Mouse (Mus musculus) liver, embryonic 15.5 days (tissue): ENCODE results near the gene Pes1. TPM values are rescaled to one million over a fixed set of nuclear protein-coding genes. Genes with fewer than 3 reads are reported as not detected.
"Not testable (repeated sequence)": the region's sequence is repeated elsewhere in the genome, so short reads cannot be mapped to it uniquely, and the experiment has no call there.

Source experiments
- ATAC-seq: fragments of 200-750 bp; cut with Nextera tagmentation; 2 replicates; pipeline ENCODE4 v1.8.0; 2017; ENCODE audit warnings: moderate number of reproducible peaks, mild to moderate bottlenecking, moderate library complexity; ENCODE audit not compliant: insufficient read depth
- H3K27ac ChIP-seq: fragments of 300-500 bp; sonication (generic); replicated peaks from 2 replicates; pipeline ENCODE4 v1.5.1; 2015; ENCODE audit warnings: mild to moderate bottlenecking, inconsistent platforms
- H3K27me3 ChIP-seq: fragments of 300-500 bp; sonication (generic); 2 replicates; pipeline ENCODE4 v1.6.1; 2015; ENCODE audit warnings: mild to moderate bottlenecking, inconsistent platforms
- H3K36me3 ChIP-seq: fragments of 300-500 bp; sonication (generic); replicated peaks from 2 replicates; pipeline ENCODE4 v1.6.1; 2015; ENCODE audit warnings: moderate library complexity, mild to moderate bottlenecking, inconsistent platforms
- H3K4me1 ChIP-seq: fragments of 300-500 bp; sonication (generic); replicated peaks from 2 replicates; pipeline ENCODE4 v1.6.1; 2015; ENCODE audit warnings: inconsistent platforms
- H3K4me2 ChIP-seq: fragments of 300-500 bp; sonication (generic); 2 replicates; pipeline ENCODE4 v1.6.1; 2015; ENCODE audit warnings: moderate library complexity, mild to moderate bottlenecking, inconsistent platforms
- H3K4me3 ChIP-seq: fragments of 300-500 bp; sonication (generic); replicated peaks from 2 replicates; pipeline ENCODE4 v1.5.1; 2015; ENCODE audit warnings: mild to moderate bottlenecking, inconsistent platforms
- H3K9ac ChIP-seq: fragments of 300-500 bp; sonication (generic); 2 replicates; pipeline ENCODE4 v1.6.1; 2015; ENCODE audit warnings: moderate library complexity, mild to moderate bottlenecking, inconsistent platforms
- H3K9me3 ChIP-seq: fragments of 300-500 bp; sonication (generic); replicated peaks from 2 replicates; pipeline ENCODE4 v1.6.1; 2016; ENCODE audit warnings: inconsistent platforms
- WGBS: fragments of 180-500 bp; shearing (Covaris S2); methylation state at CpG from one replicate; pipeline ENCODE4 v1.1.7; 2015; ENCODE audit warnings: mixed read lengths; ENCODE audit not compliant: insufficient replicate concordance; 5-methylcytosine and 5-hydroxymethylcytosine counted together
- polyA plus RNA-seq: library from polyadenylated mRNA; unstranded; fragments of >200 nt; fragmentation: Nextera tagmentation; extraction: Ambion mirVana; gene quantifications from 2 replicates; pipeline ENCODE4 v1.2.1, GENCODE M21; 2015

The Pes1 gene
- polyA plus RNA-seq, 1 experiment from 2014 or later: 37.2 TPM

DNA sequence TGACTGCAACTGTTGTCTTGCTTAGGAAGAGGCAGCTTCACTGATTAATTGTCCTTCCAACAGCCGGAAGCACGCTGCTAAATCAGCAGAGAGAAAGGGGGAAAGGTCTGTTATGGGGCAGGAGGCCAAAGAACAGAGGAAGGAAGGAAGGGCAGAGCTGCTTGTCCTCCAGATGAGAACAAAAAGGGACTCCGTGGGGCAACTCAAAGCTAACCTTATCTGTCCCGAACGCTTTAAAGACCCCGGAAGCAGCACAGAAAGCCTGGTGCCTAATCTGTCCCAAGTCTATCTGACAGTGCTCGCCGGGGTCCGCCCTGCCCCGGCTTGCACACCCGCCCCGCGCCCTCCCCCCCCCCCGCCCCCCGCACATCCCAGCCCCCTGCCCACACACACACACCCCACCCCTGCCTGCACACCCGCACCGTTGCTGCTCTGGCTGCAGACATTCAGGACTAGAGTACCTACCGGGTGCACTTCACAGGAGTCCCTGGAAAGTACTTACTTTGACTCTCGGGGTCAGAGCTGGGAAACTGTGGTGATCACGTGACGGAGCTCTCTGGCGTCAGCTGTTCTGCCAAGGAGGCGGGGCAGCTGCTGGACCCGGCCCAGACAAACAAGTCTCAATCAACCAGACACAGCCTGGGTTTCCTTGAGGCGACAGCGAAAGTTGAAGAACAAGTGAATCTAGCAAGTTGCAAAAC lies 32.1 kb upstream of the Pes1 start, which contains the start of gene Tcn2:
TSS of gene Tcn2 (minus strand) at position 649 of the 701 bp plus-strand sequence.
- no peak within 1 kb of the TSS; the same call in 1 of the 2 replicates for H3K27ac ChIP-seq
- peak within 1 kb of the TSS; percentile 69 for H3K4me2 ChIP-seq
- peaks cover 21% of the 10 kb centered on the region; the same call in 1 of the 2 replicates for H3K4me1 ChIP-seq
- H3K9ac ChIP-seq: peak within 1 kb of the TSS; percentile 19; the same call in 1 of the 2 replicates
- H3K4me3 ChIP-seq: peak within 1 kb of the TSS; percentile 57
- no peaks in the 10 kb centered on the region for H3K9me3 ChIP-seq
- H3K27me3 ChIP-seq: no peaks in the 10 kb centered on the region
- H3K36me3 ChIP-seq: no peaks in the 10 kb centered on the region
- peak; percentile 68 for ATAC-seq
- under 1% methylated on average over 17 of the region's 26 CpGs for WGBS

DNA sequence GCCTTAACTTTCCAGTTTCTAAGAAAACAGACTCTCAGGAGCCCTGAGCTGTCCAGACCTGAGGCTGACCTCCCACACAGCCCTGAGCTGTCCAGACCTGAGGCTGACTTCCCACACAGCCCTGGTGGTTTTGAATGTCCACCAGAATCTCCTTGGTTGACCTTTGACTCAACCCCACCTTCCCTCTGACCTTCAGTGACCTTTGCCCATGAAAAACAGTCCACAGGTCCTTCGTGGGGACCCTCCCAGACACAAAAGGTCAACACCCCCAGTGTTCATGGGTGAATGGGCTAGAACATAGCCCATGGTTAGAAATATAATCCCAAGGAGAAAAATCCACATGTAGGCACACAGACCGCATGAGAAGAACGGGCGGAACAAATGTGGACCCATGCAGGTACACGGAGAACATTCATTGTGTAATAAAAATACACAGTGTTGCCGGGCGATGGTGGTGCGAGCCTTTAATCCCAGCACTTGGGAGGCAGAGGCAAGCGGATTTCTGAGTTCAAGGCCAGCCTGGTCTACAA lies 30.0 kb upstream of the Pes1 start:
- Histone ChIP-seq H3K36me3 (no peaks in the 10 kb centered on the region), H3K4me2 (no peak overlapping the region), H3K27ac (no peak overlapping the region), H3K9me3 (no peaks in the 10 kb centered on the region), H3K4me1 (peaks cover 21% of the 10 kb centered on the region; the same call in 1 of the 2 replicates), H3K9ac (no peak overlapping the region), H3K4me3 (no peak overlapping the region), H3K27me3 (peaks cover 3% of the 10 kb centered on the region; the same call in 1 of the 2 replicates)
- WGBS: 74% methylated on average over 9 of the region's 9 CpGs
- ATAC-seq: no peak

DNA sequence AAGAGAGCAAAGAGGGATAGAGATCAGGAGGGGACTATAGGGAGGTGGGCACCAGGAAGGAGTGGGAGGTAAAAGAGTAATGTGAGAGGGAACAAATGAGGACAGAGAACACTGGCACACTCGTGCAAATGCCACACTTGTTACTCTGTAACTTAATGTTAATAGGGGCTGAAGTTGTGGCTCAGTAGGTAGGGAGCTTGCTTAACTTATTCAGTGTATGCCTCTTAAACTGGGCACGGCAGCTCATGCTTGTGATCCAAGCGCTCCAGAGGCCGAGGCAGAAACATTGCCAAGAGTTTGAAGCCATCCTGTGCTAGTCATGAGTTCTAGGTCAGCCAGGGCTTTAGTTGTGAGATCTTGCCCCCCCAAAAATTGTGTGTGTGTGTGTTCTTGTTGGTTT lies 28.6 kb upstream of the Pes1 start:
- Histone ChIP-seq H3K4me3 (no peak overlapping the region), H3K9me3 (no peaks in the 10 kb centered on the region), H3K27ac (no peak overlapping the region), H3K4me1 (peaks cover 16% of the 10 kb centered on the region; the same call in 1 of the 2 replicates), H3K36me3 (no peaks in the 10 kb centered on the region), H3K27me3 (peaks cover 3% of the 10 kb centered on the region; the same call in 1 of the 2 replicates), H3K4me2 (no peak overlapping the region), H3K9ac (no peak overlapping the region)
- WGBS: 52% methylated on average over 4 of the region's 4 CpGs
- no peak for ATAC-seq

DNA sequence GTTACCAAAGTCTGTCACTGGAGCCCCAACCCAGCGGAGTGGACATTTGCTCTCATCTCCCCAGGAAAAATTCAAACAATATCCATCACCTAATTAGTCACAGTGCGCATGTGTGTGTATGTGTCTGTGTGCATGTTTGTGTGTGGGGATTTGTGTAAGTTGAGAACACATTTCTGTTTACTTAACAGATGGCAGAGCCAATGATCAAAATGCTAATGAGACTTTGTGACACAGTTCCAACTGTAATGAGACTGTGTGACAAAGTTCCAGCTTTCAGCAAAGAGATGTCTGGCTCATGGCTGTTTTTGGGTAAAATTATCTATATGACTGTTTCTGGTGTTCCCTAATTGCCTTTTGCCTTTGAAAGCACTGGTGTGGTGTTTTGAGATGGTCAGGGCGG lies 27.5 kb upstream of the Pes1 start:
- Histone ChIP-seq H3K4me2 (no peak overlapping the region), H3K9ac (no peak overlapping the region), H3K4me1 (0 out of 2 replicates have a peak, but pooled peaks cover 12% of the 10 kb centered on the region), H3K27ac (no peak overlapping the region), H3K27me3 (peaks cover 3% of the 10 kb centered on the region; the same call in 1 of the 2 replicates), H3K4me3 (no peak overlapping the region), H3K9me3 (no peaks in the 10 kb centered on the region), H3K36me3 (no peaks in the 10 kb centered on the region)
- no peak for ATAC-seq
- WGBS: 65% methylated on average over 3 of the region's 3 CpGs

DNA sequence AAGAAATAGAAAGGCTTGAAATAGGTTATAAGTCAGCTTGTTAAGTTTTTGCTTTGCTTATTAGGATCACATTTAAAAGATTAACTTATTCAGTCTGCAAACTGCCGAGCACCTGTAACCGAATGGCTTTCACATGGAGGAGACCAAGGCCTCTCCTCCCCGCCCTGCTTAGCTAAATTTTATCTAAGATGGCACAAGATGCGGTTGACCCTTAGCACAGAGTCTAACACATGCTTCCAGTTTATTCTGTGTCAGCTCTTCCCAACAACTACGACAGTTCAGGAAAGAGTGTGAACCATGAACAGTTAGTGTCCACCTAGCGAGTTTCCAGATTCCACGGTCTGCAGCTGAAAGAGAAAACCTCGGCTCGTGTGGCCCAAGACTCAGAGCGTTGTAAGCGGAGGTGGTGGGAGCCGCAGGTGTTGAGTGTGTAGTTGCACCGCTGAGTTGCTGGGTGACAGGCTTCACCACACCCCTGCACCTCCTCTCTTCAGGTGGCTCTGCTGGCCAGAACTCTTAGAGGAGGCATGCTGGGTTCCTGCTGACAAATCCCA lies 26.4 kb upstream of the Pes1 start:
- H3K27ac ChIP-seq: no peak overlapping the region
- 0 out of 2 replicates have a peak, but pooled peaks cover 2% of the 10 kb centered on the region for H3K4me1 ChIP-seq
- no peaks in the 10 kb centered on the region for H3K36me3 ChIP-seq
- no peak for ATAC-seq
- H3K27me3 ChIP-seq: peaks cover 3% of the 10 kb centered on the region; the same call in 1 of the 2 replicates
- H3K9me3 ChIP-seq: no peaks in the 10 kb centered on the region
- H3K4me2 ChIP-seq: no peak overlapping the region
- WGBS: 71% methylated on average over 13 of the region's 13 CpGs
- H3K9ac ChIP-seq: no peak overlapping the region
- no peak overlapping the region for H3K4me3 ChIP-seq

DNA sequence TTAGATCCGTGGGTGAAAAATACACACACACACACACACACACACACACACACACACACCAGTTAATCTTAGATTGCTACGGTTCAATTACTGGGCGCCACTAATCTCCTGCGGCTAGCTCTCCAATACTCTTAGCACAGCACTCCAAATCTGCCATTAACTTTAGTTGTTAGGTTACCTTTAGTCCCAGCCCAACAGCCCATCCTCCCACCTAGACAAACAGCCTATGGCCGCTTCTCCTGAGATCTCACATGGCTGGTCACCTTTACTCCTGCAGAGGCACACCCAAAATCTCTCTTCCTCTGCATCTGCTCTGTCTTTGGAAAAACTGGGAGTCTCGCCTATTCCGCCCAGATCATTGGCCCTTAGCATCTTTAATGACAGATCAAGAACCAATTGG lies 22.4 kb upstream of the Pes1 start:
- ATAC-seq: no peak
- Histone ChIP-seq H3K27me3 (peaks cover 21% of the 10 kb centered on the region), H3K9me3 (no peaks in the 10 kb centered on the region), H3K4me2 (no peak overlapping the region), H3K27ac (no peak overlapping the region), H3K4me1 (no peaks in the 10 kb centered on the region), H3K9ac (no peak overlapping the region), H3K36me3 (no peaks in the 10 kb centered on the region), H3K4me3 (no peak overlapping the region)
- WGBS: 73% methylated on average over 7 of the region's 7 CpGs

DNA sequence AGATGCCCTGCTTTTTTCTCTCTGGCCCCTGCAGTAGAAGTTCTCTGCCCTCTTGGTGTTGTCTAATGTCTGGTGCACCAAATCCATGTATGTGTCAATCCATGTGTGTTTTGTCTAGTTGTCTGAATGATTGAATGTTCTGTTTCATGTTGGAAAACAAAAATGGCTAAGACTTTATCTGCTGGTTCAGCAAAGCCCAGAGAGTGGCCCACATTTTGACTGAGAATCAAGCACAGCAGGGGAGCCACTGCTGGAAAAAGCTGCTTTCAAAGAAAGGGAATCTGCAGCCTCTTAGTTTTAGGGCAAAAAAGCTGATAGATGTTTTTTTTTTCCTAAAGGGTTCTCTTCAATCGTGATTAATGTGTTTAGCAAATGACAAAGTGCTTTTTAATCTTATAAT lies 17.4 kb upstream of the Pes1 start:
- H3K9me3 ChIP-seq: no peaks in the 10 kb centered on the region
- no peaks in the 10 kb centered on the region for H3K36me3 ChIP-seq
- H3K4me2 ChIP-seq: no peak overlapping the region
- no peaks in the 10 kb centered on the region for H3K4me1 ChIP-seq
- H3K27me3 ChIP-seq: peaks cover 20% of the 10 kb centered on the region
- 21% methylated on average over 1 of the region's 1 CpGs for WGBS
- ATAC-seq: no peak
- no peak overlapping the region for H3K9ac ChIP-seq
- no peak overlapping the region for H3K27ac ChIP-seq
- no peak overlapping the region for H3K4me3 ChIP-seq

DNA sequence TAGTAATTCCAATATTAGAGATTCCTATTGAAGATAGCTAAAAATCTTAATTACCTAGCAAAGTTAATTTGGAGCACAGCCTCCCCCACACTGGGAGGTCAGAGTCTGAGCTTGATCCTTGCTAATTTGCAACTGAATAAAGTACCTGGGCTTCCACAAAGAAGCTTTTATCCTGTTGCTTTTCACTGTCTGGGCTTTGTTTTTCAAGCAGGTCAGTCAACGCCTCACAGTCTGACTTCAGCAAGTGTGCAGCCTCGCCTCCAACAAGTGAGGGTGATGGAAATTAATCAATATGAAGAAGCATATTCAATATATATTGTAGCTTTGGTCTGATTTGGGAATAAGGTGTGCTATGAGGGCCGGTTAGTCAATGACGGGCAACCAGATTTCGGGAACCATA lies 8.9 kb upstream of the Pes1 start:
- 63% methylated on average over 5 of the region's 5 CpGs for WGBS

DNA sequence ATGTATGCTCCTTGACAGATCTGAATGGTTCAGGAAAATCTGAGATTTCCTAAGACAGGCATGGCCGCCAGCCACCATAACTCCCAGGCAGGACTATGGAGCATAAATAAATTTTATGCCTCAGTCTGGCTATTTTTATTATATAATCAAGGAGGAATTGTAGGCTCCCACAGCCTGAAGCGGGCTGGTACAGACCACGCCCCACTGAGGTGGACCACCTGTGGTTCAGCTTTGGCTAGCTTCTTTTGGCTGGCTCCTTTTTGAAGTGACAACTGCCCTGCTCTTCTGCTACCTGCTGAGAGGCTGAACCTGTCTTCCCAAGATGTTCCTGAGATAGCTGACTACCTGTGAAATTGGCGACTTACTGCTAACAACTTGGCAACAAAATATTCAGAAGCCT lies 8.4 kb upstream of the Pes1 start:
- not testable (repeated sequence) for H3K27me3 ChIP-seq, H3K4me3 ChIP-seq, H3K36me3 ChIP-seq, ATAC-seq, H3K9me3 ChIP-seq, H3K9ac ChIP-seq, H3K4me2 ChIP-seq, H3K27ac ChIP-seq, H3K4me1 ChIP-seq
- WGBS: 63% methylated on average over 4 of the region's 4 CpGs

More for the DNA sequence above, 8.9 kb upstream of the Pes1 start:
- H3K4me3 ChIP-seq, H3K27me3 ChIP-seq, H3K4me2 ChIP-seq, ATAC-seq, H3K27ac ChIP-seq, H3K36me3 ChIP-seq, H3K9me3 ChIP-seq, H3K4me1 ChIP-seq, H3K9ac ChIP-seq: not testable (repeated sequence)

DNA sequence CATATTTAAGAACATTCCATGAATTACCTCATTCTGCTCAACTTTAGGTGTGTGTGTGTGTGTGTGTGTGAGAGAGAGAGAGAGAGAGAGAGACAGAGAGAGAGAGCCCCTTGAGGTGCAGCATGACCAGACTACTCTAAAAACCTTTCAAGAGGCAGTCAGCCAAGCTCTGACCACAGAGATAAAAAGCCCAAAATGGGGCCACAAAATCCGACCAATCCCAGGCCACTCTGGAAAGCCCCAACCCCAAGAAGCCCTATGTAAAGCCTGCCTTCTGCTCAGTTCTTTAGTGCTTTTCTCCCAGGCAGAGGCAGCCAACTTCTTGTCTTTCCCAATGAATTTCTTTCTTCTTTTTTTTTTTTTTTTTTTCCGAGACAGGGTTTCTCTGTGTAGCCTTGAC lies 2.9 kb upstream of the Pes1 start:
- H3K9me3 ChIP-seq: no peaks in the 10 kb centered on the region
- H3K4me2 ChIP-seq: no peak overlapping the region
- WGBS: 23% methylated on average over 2 of the region's 2 CpGs
- H3K27me3 ChIP-seq: no peaks in the 10 kb centered on the region
- H3K9ac ChIP-seq: no peak overlapping the region
- no peak overlapping the region for H3K4me3 ChIP-seq
- no peak overlapping the region for H3K27ac ChIP-seq
- ATAC-seq: no peak
- peaks cover 24% of the 10 kb centered on the region for H3K4me1 ChIP-seq
- H3K36me3 ChIP-seq: no peaks in the 10 kb centered on the region

DNA sequence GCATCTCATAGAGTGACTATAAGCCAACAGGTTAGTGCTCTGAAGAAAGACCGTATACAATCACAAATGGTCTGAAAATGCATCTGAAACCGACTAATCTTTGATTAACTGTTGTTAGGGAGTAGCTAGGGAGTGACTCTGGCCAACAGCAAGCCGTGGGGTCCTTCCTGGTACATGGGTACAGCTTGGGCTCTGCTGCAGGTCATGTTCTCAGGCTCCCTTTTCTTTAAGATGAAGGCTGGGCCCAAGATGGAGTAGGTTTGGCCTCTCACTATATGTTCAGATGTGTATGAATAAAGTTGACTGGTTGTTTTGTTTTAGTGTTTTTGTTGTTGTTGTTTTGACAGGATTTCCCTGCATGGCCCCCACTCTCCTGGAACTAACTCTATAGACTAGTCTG lies 2.0 kb upstream of the Pes1 start:
- 53% methylated on average over 3 of the region's 3 CpGs for WGBS
- no peak overlapping the region for H3K4me3 ChIP-seq
- no peak overlapping the region for H3K4me2 ChIP-seq
- peaks cover 1% of the 10 kb centered on the region; the same call in 1 of the 2 replicates for H3K36me3 ChIP-seq
- H3K4me1 ChIP-seq: peaks cover 27% of the 10 kb centered on the region
- H3K9ac ChIP-seq: no peak overlapping the region
- no peak for ATAC-seq
- no peak overlapping the region for H3K27ac ChIP-seq
- H3K9me3 ChIP-seq: no peaks in the 10 kb centered on the region
- H3K27me3 ChIP-seq: no peaks in the 10 kb centered on the region
